ENCODE assay signal across 25 mouse cellular contexts in the genomic region with DNA sequence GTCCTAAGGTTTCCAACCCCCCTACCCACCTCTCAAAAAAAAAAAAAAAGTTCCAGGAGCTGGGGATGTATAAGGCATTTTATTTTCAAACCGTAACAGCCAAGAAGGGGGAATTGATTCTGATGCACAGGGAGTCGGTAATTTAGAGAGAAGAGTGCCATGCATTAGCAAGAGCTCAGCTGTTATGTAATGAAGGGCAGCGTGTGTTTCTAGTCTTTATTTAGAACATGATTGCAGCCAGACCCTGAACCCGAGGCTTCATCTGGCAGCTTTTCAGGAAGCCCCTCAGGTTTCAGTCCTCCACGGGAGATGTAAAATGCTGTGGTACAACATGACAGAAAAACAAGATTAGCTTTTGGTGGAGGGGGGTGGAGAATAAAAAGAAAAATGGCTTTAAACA. TPM values are rescaled to one million over a fixed set of nuclear protein-coding genes. Genes with fewer than 3 reads are reported as not detected.
A peak's percentile ranks its signal among the peaks of the same experiment; 100 is the strongest.
DNase-seq lines count a peak whose midpoint lies in the region; ATAC-seq lines count a peak whose summit lies in the region.
"Had no signal": no experiment of that assay in that cellular context is flagged by ENCODE, and none has a peak within 500 bp of the region (broad histone marks: within the 10 kb centered on the region; RNA-seq: fewer than 3 reads in every experiment).

No protein-coding gene starts in this region.

- H3K36me3 ChIP-seq in embryonic facial prominence, embryonic 11.5 days (replicated peaks; ENCODE audit: control insufficient read depth, insufficient read depth, low read depth, low read length), result no peaks in the 10 kb centered on the region
- H3K36me3 ChIP-seq in embryonic facial prominence, embryonic 10.5 days (replicated peaks), result no peaks in the 10 kb centered on the region
- no peaks in the 10 kb centered on the region for H3K36me3 ChIP-seq in forebrain, embryonic 15.5 days
- H3K36me3 ChIP-seq in forebrain, embryonic 10.5 days (replicated peaks), result no peaks in the 10 kb centered on the region
- no peaks in the 10 kb centered on the region for H3K36me3 ChIP-seq in neural tube, embryonic 13.5 days
- no peaks in the 10 kb centered on the region for H3K36me3 ChIP-seq in neural tube, embryonic 15.5 days
- H3K36me3 ChIP-seq: embryonic facial prominence, embryonic 13.5 days; G1E; hindbrain, embryonic 12.5 days; hindbrain, embryonic 15.5 days had no signal

- H3K4me3 ChIP-seq in embryonic facial prominence, embryonic 11.5 days (ENCODE audit: low read depth, low read length), result no peak overlapping the region
- H3K4me3 ChIP-seq in embryonic facial prominence, embryonic 10.5 days, result no peak overlapping the region
- no peak overlapping the region for H3K4me3 ChIP-seq in forebrain, embryonic 15.5 days
- no peak overlapping the region for H3K4me3 ChIP-seq in forebrain, embryonic 10.5 days
- no peak overlapping the region for H3K4me3 ChIP-seq in neural tube, embryonic 13.5 days
- H3K4me3 ChIP-seq in neural tube, embryonic 15.5 days (replicated peaks), result no peak overlapping the region
- H3K4me3 ChIP-seq: embryonic facial prominence, embryonic 13.5 days; erythroblast, embryonic 14.5 days; gastrocnemius, adult 2 months; hindbrain, embryonic 12.5 days; hindbrain, embryonic 15.5 days had no signal

- H3K9me3 ChIP-seq in embryonic facial prominence, embryonic 11.5 days (replicated peaks; ENCODE audit: control insufficient read depth, low read length), result no peaks in the 10 kb centered on the region
- H3K9me3 ChIP-seq in embryonic facial prominence, embryonic 10.5 days, result no peaks in the 10 kb centered on the region
- no peaks in the 10 kb centered on the region for H3K9me3 ChIP-seq in forebrain, embryonic 15.5 days
- H3K9me3 ChIP-seq in forebrain, embryonic 10.5 days, result no peaks in the 10 kb centered on the region
- no peaks in the 10 kb centered on the region for H3K9me3 ChIP-seq in neural tube, embryonic 13.5 days
- H3K9me3 ChIP-seq in neural tube, embryonic 15.5 days (replicated peaks), result no peaks in the 10 kb centered on the region
- H3K9me3 ChIP-seq: embryonic facial prominence, embryonic 13.5 days; G1E; hindbrain, embryonic 12.5 days; hindbrain, embryonic 15.5 days had no signal

- no peak overlapping the region for H3K9ac ChIP-seq in embryonic facial prominence, embryonic 11.5 days (replicated peaks; ENCODE audit: low read length)
- H3K9ac ChIP-seq in forebrain, embryonic 15.5 days (replicated peaks), result no peak overlapping the region
- no peak overlapping the region for H3K9ac ChIP-seq in neural tube, embryonic 13.5 days
- H3K9ac ChIP-seq in neural tube, embryonic 15.5 days (replicated peaks), result no peak overlapping the region
- H3K9ac ChIP-seq: embryonic facial prominence, embryonic 13.5 days; hindbrain, embryonic 12.5 days; hindbrain, embryonic 15.5 days had no signal

- 33% methylated on average over 5 of the region's 5 CpGs for WGBS in embryonic facial prominence, embryonic 11.5 days
- WGBS in embryonic facial prominence, embryonic 10.5 days, result 49% methylated on average over 5 of the region's 5 CpGs
- 34% methylated on average over 5 of the region's 5 CpGs for WGBS in forebrain, embryonic 15.5 days
- 76% methylated on average over 5 of the region's 5 CpGs for WGBS in forebrain, embryonic 10.5 days
- 46% methylated on average over 5 of the region's 5 CpGs for WGBS in neural tube, embryonic 13.5 days
- 46% methylated on average over 5 of the region's 5 CpGs for WGBS in neural tube, embryonic 15.5 days

- H3K27me3 ChIP-seq in embryonic facial prominence, embryonic 11.5 days (ENCODE audit: control insufficient read depth, insufficient read depth, low read length), result no peaks in the 10 kb centered on the region
- H3K27me3 ChIP-seq in embryonic facial prominence, embryonic 10.5 days (replicated peaks; ENCODE audit: low read depth, poor library complexity, severe bottlenecking), result no peaks in the 10 kb centered on the region
- no peaks in the 10 kb centered on the region for H3K27me3 ChIP-seq in forebrain, embryonic 15.5 days
- H3K27me3 ChIP-seq in forebrain, embryonic 10.5 days (ENCODE audit: poor library complexity, severe bottlenecking), result no peaks in the 10 kb centered on the region
- no peaks in the 10 kb centered on the region for H3K27me3 ChIP-seq in neural tube, embryonic 13.5 days
- no peaks in the 10 kb centered on the region for H3K27me3 ChIP-seq in neural tube, embryonic 15.5 days (replicated peaks)
- H3K27me3 ChIP-seq: CH12.LX; embryonic facial prominence, embryonic 13.5 days; hindbrain, embryonic 12.5 days; hindbrain, embryonic 15.5 days had no signal

- DNase-seq in embryonic facial prominence, embryonic 11.5 days (ENCODE audit: low spot score), result peak; percentile 39
- DNase-seq in embryonic facial prominence, embryonic 10.5 days (ENCODE audit: low spot score), result no peak
- no peak for DNase-seq in forebrain, embryonic 10.5 days (ENCODE audit: extremely low spot score, low spot score)
- DNase-seq in Muller cell, postnatal 12 days (ENCODE audit: inconsistent ontology term), result no peak
- DNase-seq: adrenal gland, adult 2 months; adrenal gland, postnatal 14 days; B cell, adult 2 months; cerebellum, adult 18-20 months; cerebellum, adult 9-10 months; cerebellum, postnatal 25 days; gastrocnemius, adult 2 months; gastrocnemius, postnatal 14 days; heart, adult 11 months; kidney, adult 11 months; kidney, adult 8-10 months had no signal

- no peak for ATAC-seq in embryonic facial prominence, embryonic 11.5 days (replicated peaks; ENCODE audit: insufficient number of reproducible peaks, low FRiP score, low TSS enrichment, low read depth)
- no peak for ATAC-seq in forebrain, embryonic 15.5 days (replicated peaks)
- ATAC-seq in neural tube, embryonic 13.5 days (ENCODE audit: low read depth), result no peak
- ATAC-seq in neural tube, embryonic 15.5 days (ENCODE audit: low FRiP score), result no peak

- H3K4me1 ChIP-seq in embryonic facial prominence, embryonic 11.5 days (ENCODE audit: control insufficient read depth, insufficient read depth, low read length), result no peaks in the 10 kb centered on the region
- peaks cover 31% of the 10 kb centered on the region for H3K4me1 ChIP-seq in embryonic facial prominence, embryonic 10.5 days
- peaks cover 4% of the 10 kb centered on the region; the same call in 1 of the 2 replicates for H3K4me1 ChIP-seq in forebrain, embryonic 15.5 days
- peaks cover 8% of the 10 kb centered on the region; the same call in 1 of the 2 replicates for H3K4me1 ChIP-seq in forebrain, embryonic 10.5 days
- H3K4me1 ChIP-seq in neural tube, embryonic 13.5 days (replicated peaks), result peaks cover 19% of the 10 kb centered on the region
- peaks cover 15% of the 10 kb centered on the region for H3K4me1 ChIP-seq in neural tube, embryonic 15.5 days
- H3K4me1 ChIP-seq: hindbrain, embryonic 12.5 days had no signal

- no peak overlapping the region for H3K4me2 ChIP-seq in embryonic facial prominence, embryonic 11.5 days (ENCODE audit: low read depth, low read length)
- H3K4me2 ChIP-seq in forebrain, embryonic 15.5 days (replicated peaks), result no peak overlapping the region
- H3K4me2 ChIP-seq in neural tube, embryonic 13.5 days, result no peak overlapping the region
- no peak overlapping the region for H3K4me2 ChIP-seq in neural tube, embryonic 15.5 days
- H3K4me2 ChIP-seq: embryonic facial prominence, embryonic 13.5 days; heart, embryonic 11.5 days; hindbrain, embryonic 12.5 days; hindbrain, embryonic 15.5 days had no signal

- no peak overlapping the region for H3K27ac ChIP-seq in embryonic facial prominence, embryonic 11.5 days (replicated peaks; ENCODE audit: low read depth, low read length)
- no peak overlapping the region for H3K27ac ChIP-seq in embryonic facial prominence, embryonic 10.5 days (replicated peaks)
- 0 out of 2 replicates have a peak overlapping the region, but pooled peaks have one; percentile 15 for H3K27ac ChIP-seq in forebrain, embryonic 15.5 days (replicated peaks)
- no peak overlapping the region for H3K27ac ChIP-seq in forebrain, embryonic 10.5 days
- H3K27ac ChIP-seq in neural tube, embryonic 13.5 days (replicated peaks), result peak overlapping the region; percentile 38; the same call in 1 of the 2 replicates
- H3K27ac ChIP-seq in neural tube, embryonic 15.5 days (replicated peaks), result no peak overlapping the region
- H3K27ac ChIP-seq: embryonic facial prominence, embryonic 13.5 days; gastrocnemius, adult 2 months; hindbrain, embryonic 12.5 days; hindbrain, embryonic 15.5 days had no signal

RNA-seq across cellular contexts. Expression of gene Tamm41, which starts 21.6 kb away (rescaled TPM):
- 81.7 TPM in 2 replicates for polyA plus RNA-seq in embryonic facial prominence, embryonic 11.5 days (2014; fragmentation: Nextera tagmentation; extraction: Ambion mirVana)
- polyA plus RNA-seq in embryonic facial prominence, embryonic 10.5 days (2016; fragmentation: Nextera tagmentation; extraction: Ambion mirVana), result 96.8 and 99.5 TPM in 2 replicates
- 61.2 and 68.0 TPM in 2 replicates for polyA plus RNA-seq in forebrain, embryonic 15.5 days (2015; fragmentation: Nextera tagmentation; extraction: Ambion mirVana)
- 103 and 104 TPM in 2 replicates for polyA plus RNA-seq in forebrain, embryonic 10.5 days (2016; fragmentation: Nextera tagmentation; extraction: Ambion mirVana)
- 43.2 and 45.4 TPM in 2 replicates for polyA plus RNA-seq in neural tube, embryonic 13.5 days (2015; fragmentation: Nextera tagmentation; extraction: Ambion mirVana)
- 47.9 and 53.1 TPM in 2 replicates for polyA plus RNA-seq in neural tube, embryonic 15.5 days (2015; fragmentation: Nextera tagmentation; extraction: Ambion mirVana)

Comparison
In these comparisons a context has a peak if more than half of its experiments do, and no peak if none do; other contexts are left out.
1. H3K27ac ChIP-seq: peak in forebrain, embryonic 15.5 days (single experiment) and neural tube, embryonic 13.5 days (single experiment); none in embryonic facial prominence, embryonic 11.5 days (single experiment), embryonic facial prominence, embryonic 10.5 days (single experiment), forebrain, embryonic 10.5 days (single experiment) and neural tube, embryonic 15.5 days (single experiment).